Mouse (Mus musculus) left cerebral cortex, adult 2 months (tissue): ENCODE measurements around the gene Nosip. TPM values are rescaled to one million over a fixed set of nuclear protein-coding genes. Genes with fewer than 3 reads are reported as not detected.
"Not testable (repeated sequence)": the region's sequence is repeated elsewhere in the genome, so short reads cannot be mapped to it uniquely, and the experiment has no call there.

ENCODE experiments used
- DNase-seq, 2 experiments: peaks; one replicate each; pipeline ENCODE4 v3.0.0; 2021 to 2022; ENCODE audit warnings: low spot score in 2 of 2, mixed read lengths in 1 of 2; ENCODE audit errors: extremely low spot score in 1 of 2
- H3K27ac ChIP-seq: fragments of 200-600 bp; 2 replicates; pipeline ENCODE4 v1.8.1; 2022
- H3K4me3 ChIP-seq: fragments of 200-600 bp; 2 replicates; pipeline ENCODE4 v1.8.1; 2022
- CTCF ChIP-seq: fragments of 200-600 bp; IDR thresholded peaks from 2 replicates; pipeline ENCODE4 v1.8.1; 2022; ENCODE audit warnings: antibody characterized with exemption, mild to moderate bottlenecking, moderate library complexity
- intact Hi-C: fragments of 180-260 bp; cut with DNase I; formaldehyde crosslinking; loops from one replicate; pipeline ENCODE4 v1.15.1; 2025
- total RNA-seq, 2 experiments: library from RNA; stranded (reverse); gene quantifications; 2 replicates each; pipeline ENCODE4 v1.2.3; 2021

Gene Nosip
- total RNA-seq, 2 experiments from 2014 or later: 53.6 to 55.6 TPM

DNA sequence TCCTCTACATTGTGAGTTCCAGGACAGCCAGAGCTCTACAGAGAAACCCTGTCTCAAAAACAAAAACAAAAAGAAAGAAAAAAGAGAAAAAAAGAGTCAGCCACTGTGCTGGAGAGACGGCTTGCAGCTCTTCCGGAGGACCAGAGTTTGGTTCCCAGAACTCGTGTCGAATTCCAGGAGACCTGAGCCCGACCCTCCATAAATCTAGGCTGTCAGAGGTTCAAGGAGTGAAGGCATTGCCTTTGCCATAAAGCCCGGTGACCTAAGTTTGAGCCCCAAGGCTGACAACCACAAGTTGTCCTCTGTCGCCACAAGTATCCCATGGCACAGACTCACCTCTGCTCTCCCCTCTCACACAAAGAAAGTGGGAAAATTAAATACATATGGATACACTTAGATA is 31.9 kb downstream of the Nosip start:
- no peak for TF ChIP-seq CTCF
- intact Hi-C loops: no loop called here
- Histone ChIP-seq H3K27ac (no peak overlapping the region), H3K4me3 (no peak overlapping the region)
- no peak for DNase-seq

GRCm38 (mm10) chr7:45095367-45095766 is 33.1 kb downstream of the Nosip start:
- intact Hi-C loops: no loop called here
- TF ChIP-seq CTCF: no peak
- Histone ChIP-seq H3K4me3 (no peak overlapping the region), H3K27ac (no peak overlapping the region)
- DNase-seq: no peak

DNA sequence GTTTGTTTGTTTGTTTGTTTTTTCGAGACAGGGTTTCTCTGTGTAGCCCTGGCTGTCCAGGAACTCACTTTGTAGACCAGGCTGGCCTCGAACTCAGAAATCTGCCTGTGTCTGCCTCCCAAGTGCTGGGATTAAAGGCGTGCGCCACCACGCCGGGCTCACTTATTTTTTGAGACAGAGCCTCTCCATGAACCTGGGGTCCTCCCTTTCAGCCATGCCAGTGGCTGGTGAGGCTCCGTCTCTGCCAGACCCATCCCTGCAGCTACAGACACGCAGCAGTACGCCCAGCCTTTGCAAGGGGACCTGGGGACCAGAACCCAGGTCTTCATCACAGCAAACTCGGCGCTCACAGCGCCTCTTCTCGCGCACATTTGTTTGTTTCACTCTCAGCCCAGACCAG is 33.7 kb downstream of the Nosip start:
- H3K27ac ChIP-seq, intact Hi-C loops, DNase-seq, H3K4me3 ChIP-seq: not testable (repeated sequence)

DNA sequence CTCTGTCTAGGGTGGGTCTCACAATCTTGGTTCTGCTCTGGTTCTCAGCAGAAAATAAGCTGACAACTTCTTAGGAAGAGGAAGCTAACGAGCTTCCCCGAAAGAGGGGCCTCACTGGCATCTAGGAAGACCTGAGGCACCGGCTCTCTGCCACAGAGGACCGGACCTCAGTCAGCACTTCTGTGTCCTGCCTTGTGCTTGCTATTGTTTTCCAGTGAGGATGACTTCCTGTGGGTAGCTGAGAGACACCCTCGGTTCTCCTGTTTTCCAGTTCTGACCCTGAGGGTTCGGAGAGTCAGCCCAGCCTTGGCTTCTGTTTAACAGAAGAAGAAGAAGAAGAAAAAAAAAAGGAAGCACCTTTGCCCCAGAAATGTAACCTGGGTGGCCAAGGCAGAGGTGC is 35.2 kb downstream of the Nosip start:
- intact Hi-C loops: no loop called here
- no peak for TF ChIP-seq CTCF
- Histone ChIP-seq H3K4me3 (no peak overlapping the region), H3K27ac (no peak overlapping the region)
- DNase-seq: no peak

DNA sequence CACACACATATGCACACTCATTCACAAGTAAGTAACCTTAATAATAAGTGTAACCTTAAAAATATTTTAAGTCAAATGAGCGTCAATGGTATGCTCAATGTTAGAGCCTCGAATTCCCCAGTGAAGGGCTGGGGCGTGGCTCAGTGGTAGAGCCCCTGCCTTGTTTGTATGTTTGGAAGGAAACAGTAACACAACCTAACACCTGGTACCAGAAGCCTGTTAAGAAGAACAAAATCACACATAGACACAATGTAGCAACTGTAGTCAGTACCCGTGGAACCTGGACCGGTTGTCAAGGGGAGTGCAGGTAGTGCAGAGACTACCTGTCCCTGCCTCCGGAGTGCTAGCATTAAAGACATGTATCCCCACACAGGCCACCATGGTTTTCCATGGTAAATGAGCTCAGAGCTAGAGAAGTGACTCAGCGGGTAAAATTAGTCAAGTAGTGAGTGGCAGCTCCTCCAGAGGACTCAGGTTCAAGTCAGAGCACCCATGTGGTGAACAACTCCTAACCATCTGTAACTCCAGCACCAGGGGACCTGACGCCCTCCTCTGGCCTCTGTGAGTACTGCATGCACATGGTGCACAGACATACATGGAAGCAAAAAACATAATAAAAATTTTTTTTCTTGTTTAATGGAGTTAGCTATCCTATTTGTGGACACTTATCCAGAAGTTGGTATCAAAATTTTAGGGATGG is 36.5 kb downstream of the Nosip start:
- DNase-seq: no peak

DNA sequence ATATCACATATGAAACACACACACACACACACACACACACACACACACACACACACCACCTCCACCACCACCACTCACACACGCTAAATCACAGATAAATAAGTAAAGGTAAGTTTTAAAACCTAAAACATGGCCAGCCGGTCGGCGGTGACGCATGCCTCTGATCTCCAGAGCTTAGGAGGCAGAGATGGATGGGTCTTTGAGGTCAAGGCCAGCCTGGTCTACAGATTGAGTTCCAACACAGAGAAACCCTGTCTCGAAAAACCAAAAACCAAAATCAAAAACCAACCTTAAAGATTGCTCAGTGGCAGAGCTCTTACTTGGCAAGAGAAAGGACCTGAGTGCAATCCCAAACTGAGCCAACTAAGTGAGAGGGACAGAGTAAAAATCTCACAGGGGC is 37.8 kb downstream of the Nosip start:
- no peak for TF ChIP-seq CTCF
- no peak for DNase-seq
- Histone ChIP-seq H3K4me3 (no peak overlapping the region), H3K27ac (no peak overlapping the region)
- intact Hi-C loops: no loop called here

More for the DNA sequence above, 36.5 kb downstream of the Nosip start:
- Histone ChIP-seq H3K4me3 (no peak overlapping the region), H3K27ac (no peak overlapping the region)
- TF ChIP-seq CTCF: peak; percentile 30
- intact Hi-C loops: no loop called here

DNA sequence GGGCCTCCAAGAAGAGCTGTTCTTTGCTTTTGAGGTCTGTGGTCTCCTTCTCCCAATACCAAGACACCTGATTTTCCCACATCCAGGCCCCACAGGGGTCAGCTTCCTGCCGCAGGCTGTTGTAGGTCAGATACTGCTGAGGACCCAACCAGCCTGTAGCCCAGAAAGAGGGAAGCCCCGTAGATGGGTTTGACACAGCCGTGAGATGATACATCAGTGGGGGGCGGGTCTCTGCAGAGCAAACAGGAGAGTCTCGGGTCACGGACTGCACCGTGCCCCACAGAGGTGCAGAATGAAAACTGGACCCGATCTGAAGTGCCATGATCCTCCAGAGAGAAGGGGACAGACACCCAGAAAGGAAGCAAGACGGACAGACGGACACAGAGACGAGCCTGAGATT is 40.2 kb downstream of the Nosip start:
- Histone ChIP-seq H3K4me3 (peak overlapping the region; percentile 39), H3K27ac (no peak overlapping the region)
- intact Hi-C loops: no loop called here
- TF ChIP-seq CTCF: no peak
- DNase-seq: no peak

DNA sequence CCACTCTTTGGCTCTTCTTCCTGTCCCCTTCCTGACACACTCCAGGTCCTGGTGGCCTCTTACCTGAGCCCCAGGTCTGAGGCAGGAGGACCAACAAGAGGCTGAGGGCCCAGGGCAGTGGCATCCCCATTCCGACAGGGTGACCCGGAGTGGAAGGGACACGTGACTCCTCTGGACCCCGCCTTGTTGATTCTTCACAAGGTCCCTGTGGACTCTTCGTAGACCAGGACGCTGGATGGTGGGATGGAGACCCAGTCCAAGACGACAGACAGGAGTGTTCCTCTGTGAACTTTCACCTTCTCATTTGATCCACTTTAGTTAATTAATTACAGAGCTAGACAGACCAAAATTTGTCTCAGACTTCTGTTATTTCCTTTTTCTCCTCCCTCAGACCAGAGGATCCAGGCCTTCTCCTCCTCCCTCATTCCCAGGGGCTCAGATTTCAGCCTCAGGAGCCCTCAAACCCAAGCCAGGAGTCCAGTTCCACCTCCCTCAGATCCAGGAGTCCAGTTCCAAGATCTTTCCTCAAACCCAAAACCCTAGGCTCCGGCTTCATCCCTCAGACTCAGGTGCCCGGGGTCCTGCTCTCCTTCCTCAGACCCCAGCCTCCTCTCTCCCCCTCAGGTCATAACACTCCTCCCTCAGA is 40.8 kb downstream of the Nosip start:
- no peak for DNase-seq
- intact Hi-C loops: no loop called here
- Histone ChIP-seq H3K4me3 (peak overlapping the region; percentile 39), H3K27ac (peak overlapping the region; percentile 54; the same call in 1 of the 2 replicates)
- no peak for TF ChIP-seq CTCF

GRCm38 (mm10) chr7:45103652-45104180 is 41.5 kb downstream of the Nosip start, which contains the start of gene Fcgrt:
TSS of gene Fcgrt (minus strand) at chr7:45103851.
- Histone ChIP-seq H3K4me3 (peak within 1 kb of the TSS; percentile 39), H3K27ac (peak within 1 kb of the TSS; percentile 54; the same call in 1 of the 2 replicates)
- intact Hi-C loops: no loop called here
- DNase-seq: peak; percentile 25 to 46
- no peak for TF ChIP-seq CTCF

DNA sequence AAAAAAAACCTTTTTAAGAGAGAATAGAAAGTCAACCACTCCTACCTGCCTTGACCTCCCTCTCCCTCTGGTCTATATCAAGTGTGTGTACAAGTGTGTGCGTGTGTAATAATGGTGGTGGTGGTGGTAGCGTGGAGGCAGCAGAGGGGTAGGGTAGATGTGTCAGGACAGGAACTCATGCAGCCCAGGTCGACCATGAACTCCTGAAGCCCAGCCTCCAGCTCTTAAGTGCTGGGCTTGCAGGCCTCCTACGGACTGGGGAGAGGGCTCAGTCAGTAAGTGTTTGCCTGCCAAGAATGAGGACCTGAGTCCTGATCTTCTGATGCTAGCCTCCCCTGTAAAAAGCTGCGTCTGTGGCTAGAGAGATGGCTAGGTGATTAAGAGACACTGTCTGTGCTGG is 42.7 kb downstream of the Nosip start:
- intact Hi-C loops: no loop called here
- DNase-seq: no peak
- TF ChIP-seq CTCF: no peak
- no peak overlapping the region for H3K27ac ChIP-seq
- H3K4me3 ChIP-seq: no peak overlapping the region

DNA sequence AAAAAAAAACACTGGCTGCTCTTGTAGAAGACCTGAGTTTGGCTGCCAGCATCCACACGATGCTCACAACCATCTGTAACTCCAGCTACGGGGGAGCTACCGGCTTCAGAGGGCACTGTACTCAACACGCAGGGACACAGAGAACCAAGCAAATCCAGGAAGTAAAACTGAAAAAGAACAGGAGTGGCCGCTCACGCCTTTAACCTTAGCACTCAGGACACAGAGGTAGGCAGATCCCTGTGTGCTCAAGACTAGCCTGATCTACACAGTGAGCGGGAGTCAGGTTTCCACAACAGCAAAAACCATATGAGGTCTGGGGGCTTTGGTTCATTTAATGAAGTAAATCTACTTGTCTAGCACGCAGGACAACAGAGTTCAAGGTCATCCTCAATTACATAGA is 43.3 kb downstream of the Nosip start:
- Histone ChIP-seq H3K27ac (no peak overlapping the region), H3K4me3 (no peak overlapping the region)
- intact Hi-C loops: no loop called here
- DNase-seq: no peak
- TF ChIP-seq CTCF: no peak

- intact Hi-C loops: no loop called here
- Histone ChIP-seq H3K27ac (no peak overlapping the region), H3K4me3 (no peak overlapping the region)
- DNase-seq: no peak
- no peak for TF ChIP-seq CTCF
These were observed 44.2 kb downstream of the Nosip start for GRCm38 (mm10) chr7:45106441-45106840.
